Mouse (Mus musculus) G1E (cell line): ENCODE measurements around the gene Babam1.
A peak's percentile ranks its signal among the peaks of the same experiment; 100 is the strongest.

ENCODE experiments used
- CTCF ChIP-seq: IDR thresholded peaks from 2 replicates; pipeline ENCODE4 v1.5.1; 2012; ENCODE audit warnings: low read depth, low read length, inconsistent platforms, mixed read lengths
- GATA1 ChIP-seq: IDR thresholded peaks from 2 replicates; pipeline ENCODE4 v1.6.1; 2012; ENCODE audit warnings: borderline replicate concordance, low read length, inconsistent platforms, mixed read lengths
- POLR2AphosphoS5 ChIP-seq: IDR thresholded peaks from 2 replicates; pipeline ENCODE4 v1.6.1; 2012; ENCODE audit warnings: low read depth, low read length, inconsistent platforms; ENCODE audit not compliant: insufficient replicate concordance
- TAL1 ChIP-seq: conservative IDR thresholded peaks from 2 replicates; pipeline ENCODE4 v1.6.1; 2012; ENCODE audit warnings: low read depth, low read length, inconsistent platforms, mixed read lengths

DNA sequence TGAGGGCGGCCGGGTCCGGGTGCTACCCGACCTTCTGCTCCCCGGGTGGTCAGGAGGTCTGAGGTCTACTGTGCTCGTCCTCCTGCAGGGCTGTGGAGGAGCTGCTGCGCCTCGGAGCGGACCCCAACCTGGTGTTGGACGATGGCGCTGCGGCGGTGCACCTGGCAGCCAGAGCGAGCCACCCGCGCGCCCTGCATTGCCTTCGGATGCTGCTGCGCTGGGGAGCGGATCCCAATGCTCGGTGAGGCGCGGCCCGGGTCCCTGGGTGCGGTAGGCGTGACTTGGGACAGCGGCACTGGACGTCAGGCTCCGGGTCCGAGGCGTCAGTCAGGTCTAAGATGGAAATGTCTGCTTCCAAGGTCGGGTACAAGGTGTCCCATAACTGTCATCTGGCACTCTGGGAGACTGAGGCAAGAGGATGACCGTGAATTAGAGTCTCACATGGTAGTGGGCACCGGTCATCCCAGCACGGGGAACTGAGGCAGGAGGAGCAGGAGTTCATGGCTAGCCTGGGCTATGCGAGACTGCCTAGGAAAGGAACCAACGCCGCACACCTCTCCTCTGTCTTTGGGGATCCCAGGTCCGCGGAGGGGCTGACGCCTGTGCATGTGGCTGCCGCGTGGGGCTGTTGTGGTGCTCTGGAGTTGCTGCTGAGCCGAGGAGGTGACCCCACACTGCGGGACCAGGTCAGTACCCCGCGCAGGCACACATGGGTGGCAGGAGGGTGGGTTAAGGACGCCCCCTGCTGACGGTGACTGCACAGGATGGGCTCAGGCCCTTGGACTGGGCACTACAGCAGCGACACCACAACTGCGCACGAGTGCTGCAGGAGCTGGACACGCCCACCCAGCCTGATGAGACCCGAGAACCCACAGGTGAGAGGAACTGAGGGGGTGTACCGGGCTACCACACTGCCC is 9.7 kb downstream of the Babam1 start:
- TF ChIP-seq CTCF (peak; percentile 80), GATA1 (no peak), TAL1 (no peak), POLR2AphosphoS5 (no peak; the same call in 1 of the 2 replicates)
